Mouse (Mus musculus) heart, embryonic 13.5 days (tissue): Measurements from ENCODE around the gene Tcp1. TPM values are rescaled to one million over a fixed set of nuclear protein-coding genes. Genes with fewer than 3 reads are reported as not detected.
A peak's percentile ranks its signal among the peaks of the same experiment; 100 is the strongest.

Experiments used
- ATAC-seq: fragments of 200-750 bp; cut with Nextera tagmentation; 2 replicates; pipeline ENCODE4 v1.8.0; 2017; ENCODE audit warnings: moderate TSS enrichment; ENCODE audit not compliant: insufficient number of reproducible peaks, low FRiP score, low TSS enrichment; ENCODE audit errors: extremely low read depth
- H3K27ac ChIP-seq: fragments of 300-500 bp; sonication (generic); replicated peaks from 2 replicates; pipeline ENCODE4 v1.5.1; 2015; ENCODE audit warnings: moderate library complexity, mild to moderate bottlenecking, inconsistent platforms
- H3K27me3 ChIP-seq: fragments of 300-500 bp; sonication (generic); replicated peaks from 2 replicates; pipeline ENCODE4 v1.6.1; 2015; ENCODE audit warnings: mild to moderate bottlenecking, inconsistent platforms
- H3K36me3 ChIP-seq: fragments of 300-500 bp; sonication (generic); 2 replicates; pipeline ENCODE4 v1.6.1; 2015; ENCODE audit warnings: mild to moderate bottlenecking, inconsistent platforms
- H3K4me1 ChIP-seq: fragments of 300-500 bp; sonication (generic); 2 replicates; pipeline ENCODE4 v1.6.1; 2015; ENCODE audit warnings: inconsistent platforms
- H3K4me2 ChIP-seq: fragments of 300-500 bp; sonication (generic); 2 replicates; pipeline ENCODE4 v1.6.1; 2015; ENCODE audit warnings: inconsistent platforms, mild to moderate bottlenecking, moderate library complexity
- H3K4me3 ChIP-seq: fragments of 300-500 bp; sonication (generic); 2 replicates; pipeline ENCODE4 v1.5.1; 2015; ENCODE audit warnings: moderate library complexity, mild to moderate bottlenecking, inconsistent platforms
- H3K9ac ChIP-seq: fragments of 300-500 bp; sonication (generic); 2 replicates; pipeline ENCODE4 v1.6.1; 2015; ENCODE audit warnings: inconsistent platforms, mild to moderate bottlenecking, moderate library complexity
- H3K9me3 ChIP-seq: fragments of 300-500 bp; sonication (generic); 2 replicates; pipeline ENCODE4 v1.6.1; 2016; ENCODE audit warnings: inconsistent platforms
- WGBS: fragments of 180-500 bp; shearing (Covaris S2); methylation state at CpG from one replicate; pipeline ENCODE4 v1.1.7; 2015; ENCODE audit warnings: mixed read lengths; 5-methylcytosine and 5-hydroxymethylcytosine counted together
- polyA plus RNA-seq: library from polyadenylated mRNA; unstranded; fragments of >200 nt; fragmentation: Nextera tagmentation; extraction: Ambion mirVana; gene quantifications from 2 replicates; pipeline ENCODE4 v1.2.1, GENCODE M21; 2015

Tcp1 gene
- 315 and 348 TPM in 2 replicates for polyA plus RNA-seq

- Histone ChIP-seq H3K4me2 (peak within 1 kb of the TSS; percentile 92), H3K9ac (peak within 1 kb of the TSS; percentile 98), H3K4me1 (peaks cover 16% of the 10 kb centered on the region), H3K4me3 (peak within 1 kb of the TSS; percentile 98), H3K27me3 (no peaks in the 10 kb centered on the region), H3K27ac (peak within 1 kb of the TSS; percentile 92), H3K36me3 (peaks cover 65% of the 10 kb centered on the region), H3K9me3 (no peaks in the 10 kb centered on the region)
- ATAC-seq: no peak
- under 1% methylated on average over 18 of the region's 18 CpGs for WGBS
Observed at GRCm38 (mm10) chr17:12915488-12915880, at the start of gene Tcp1. TSS of gene Tcp1 (plus strand) at chr17:12915701.

- Histone ChIP-seq H3K9me3 (no peaks in the 10 kb centered on the region), H3K4me3 (no peak overlapping the region), H3K27ac (peak overlapping the region; percentile 61), H3K9ac (no peak overlapping the region), H3K27me3 (peaks cover 15% of the 10 kb centered on the region; the same call in 1 of the 2 replicates), H3K4me2 (0 out of 2 replicates have a peak overlapping the region, but pooled peaks have one; percentile 19), H3K4me1 (peaks cover 23% of the 10 kb centered on the region), H3K36me3 (no peaks in the 10 kb centered on the region)
- WGBS: 45% methylated on average over 10 of the region's 10 CpGs
- no peak for ATAC-seq
Observed at GRCm38 (mm10) chr17:12866853-12867252, 48.6 kb upstream of the Tcp1 start.

GRCm38 (mm10) chr17:12868043-12868442 is 47.5 kb upstream of the Tcp1 start, which contains the start of gene Mas1:
TSS of gene Mas1 (minus strand) at chr17:12868143.
- H3K27ac ChIP-seq: peak within 1 kb of the TSS; percentile 61
- no peak within 1 kb of the TSS for H3K9ac ChIP-seq
- H3K4me2 ChIP-seq: 0 out of 2 replicates have a peak within 1 kb of the TSS, but pooled peaks have one; percentile 19
- no peaks in the 10 kb centered on the region for H3K9me3 ChIP-seq
- 34% methylated on average over 2 of the region's 2 CpGs for WGBS
- peaks cover 23% of the 10 kb centered on the region for H3K27me3 ChIP-seq
- H3K36me3 ChIP-seq: no peaks in the 10 kb centered on the region
- no peak for ATAC-seq
- H3K4me3 ChIP-seq: no peak within 1 kb of the TSS
- H3K4me1 ChIP-seq: peaks cover 23% of the 10 kb centered on the region

- Histone ChIP-seq H3K27ac (0 out of 2 replicates have a peak overlapping the region, but pooled peaks have one; percentile 48), H3K9me3 (no peaks in the 10 kb centered on the region), H3K9ac (no peak overlapping the region), H3K36me3 (no peaks in the 10 kb centered on the region), H3K4me2 (no peak overlapping the region), H3K4me3 (no peak overlapping the region), H3K27me3 (peaks cover 23% of the 10 kb centered on the region), H3K4me1 (peaks cover 27% of the 10 kb centered on the region)
- no peak for ATAC-seq
- WGBS: 10% methylated on average over 4 of the region's 4 CpGs
Observed at GRCm38 (mm10) chr17:12868640-12869039, 46.9 kb upstream of the Tcp1 start.

- no peak overlapping the region for H3K9ac ChIP-seq
- no peak overlapping the region for H3K27ac ChIP-seq
- H3K9me3 ChIP-seq: no peaks in the 10 kb centered on the region
- no peak overlapping the region for H3K4me2 ChIP-seq
- no peaks in the 10 kb centered on the region for H3K36me3 ChIP-seq
- ATAC-seq: no peak
- no peak overlapping the region for H3K4me3 ChIP-seq
- peaks cover 23% of the 10 kb centered on the region for H3K4me1 ChIP-seq
- H3K27me3 ChIP-seq: peaks cover 23% of the 10 kb centered on the region
- WGBS: 65% methylated on average over 16 of the region's 16 CpGs
Observed at GRCm38 (mm10) chr17:12872275-12873028, 43.0 kb upstream of the Tcp1 start.

- no peak within 1 kb of the TSS for H3K9ac ChIP-seq
- no peak within 1 kb of the TSS for H3K4me2 ChIP-seq
- 72% methylated on average over 5 of the region's 5 CpGs for WGBS
- peaks cover 14% of the 10 kb centered on the region for H3K4me1 ChIP-seq
- no peaks in the 10 kb centered on the region for H3K9me3 ChIP-seq
- H3K4me3 ChIP-seq: no peak within 1 kb of the TSS
- no peaks in the 10 kb centered on the region for H3K36me3 ChIP-seq
- peaks cover 23% of the 10 kb centered on the region for H3K27me3 ChIP-seq
- H3K27ac ChIP-seq: no peak within 1 kb of the TSS
- ATAC-seq: no peak
Observed at GRCm38 (mm10) chr17:12875734-12876133, 39.8 kb upstream of the Tcp1 start, which contains the start of gene Mrgprh. TSS of gene Mrgprh (plus strand) at chr17:12876034.

GRCm38 (mm10) chr17:12880178-12880577 is 35.3 kb upstream of the Tcp1 start:
- Histone ChIP-seq H3K4me2 (peak overlapping the region; percentile 68), H3K27ac (no peak overlapping the region), H3K36me3 (no peaks in the 10 kb centered on the region), H3K4me1 (peaks cover 4% of the 10 kb centered on the region), H3K27me3 (no peaks in the 10 kb centered on the region; the same call in 1 of the 2 replicates), H3K4me3 (peak overlapping the region; percentile 36), H3K9ac (peak overlapping the region; percentile 55), H3K9me3 (no peaks in the 10 kb centered on the region)
- no peak for ATAC-seq
- WGBS: 2% methylated on average over 14 of the region's 14 CpGs

GRCm38 (mm10) chr17:12881216-12881615 is 34.3 kb upstream of the Tcp1 start:
- Histone ChIP-seq H3K36me3 (no peaks in the 10 kb centered on the region), H3K4me1 (peaks cover 4% of the 10 kb centered on the region), H3K4me2 (no peak overlapping the region), H3K27ac (no peak overlapping the region), H3K9ac (no peak overlapping the region), H3K4me3 (no peak overlapping the region), H3K27me3 (no peaks in the 10 kb centered on the region; the same call in 1 of the 2 replicates), H3K9me3 (no peaks in the 10 kb centered on the region)
- WGBS: 63% methylated on average over 1 of the region's 1 CpGs
- no peak for ATAC-seq

- WGBS: 38% methylated on average over 6 of the region's 6 CpGs
- Histone ChIP-seq H3K27ac (0 out of 2 replicates have a peak overlapping the region, but pooled peaks have one; percentile 17), H3K27me3 (no peaks in the 10 kb centered on the region), H3K36me3 (peaks cover 19% of the 10 kb centered on the region), H3K4me3 (no peak overlapping the region), H3K9ac (no peak overlapping the region), H3K9me3 (no peaks in the 10 kb centered on the region), H3K4me2 (no peak overlapping the region), H3K4me1 (peaks cover 17% of the 10 kb centered on the region)
- no peak for ATAC-seq
Observed at GRCm38 (mm10) chr17:12886620-12887019, 28.9 kb upstream of the Tcp1 start.

GRCm38 (mm10) chr17:12887021-12887775 is 28.3 kb upstream of the Tcp1 start:
- Histone ChIP-seq H3K9me3 (no peaks in the 10 kb centered on the region), H3K4me2 (no peak overlapping the region), H3K27ac (peak overlapping the region; percentile 36; the same call in 1 of the 2 replicates), H3K27me3 (no peaks in the 10 kb centered on the region), H3K4me1 (peaks cover 17% of the 10 kb centered on the region), H3K9ac (no peak overlapping the region), H3K36me3 (peaks cover 23% of the 10 kb centered on the region), H3K4me3 (no peak overlapping the region)
- WGBS: 62% methylated on average over 15 of the region's 15 CpGs
- ATAC-seq: no peak

- ATAC-seq: no peak
- H3K4me2 ChIP-seq: no peak overlapping the region
- H3K4me3 ChIP-seq: no peak overlapping the region
- H3K9me3 ChIP-seq: no peaks in the 10 kb centered on the region
- 87% methylated on average over 4 of the region's 4 CpGs for WGBS
- H3K27me3 ChIP-seq: no peaks in the 10 kb centered on the region
- peaks cover 35% of the 10 kb centered on the region for H3K36me3 ChIP-seq
- no peak overlapping the region for H3K27ac ChIP-seq
- H3K4me1 ChIP-seq: peaks cover 17% of the 10 kb centered on the region
- no peak overlapping the region for H3K9ac ChIP-seq
Observed at GRCm38 (mm10) chr17:12891054-12891453, 24.4 kb upstream of the Tcp1 start.
